Mouse (Mus musculus): ENCODE measurements around the gene Me3. TPM values are rescaled to one million over a fixed set of nuclear protein-coding genes. Genes with fewer than 3 reads are reported as not detected.

The Me3 gene
- polyA plus RNA-seq, 1 experiment from 2014 or later, result 0.16 TPM

GRCm38 (mm10) chr7:89884551-89884950 is 252.4 kb downstream of the Me3 start:
- no peak for DNase-seq (ENCODE audit: low spot score)

- DNase-seq (ENCODE audit: low spot score), result no peak
Observed at GRCm38 (mm10) chr7:89891412-89891811, 259.2 kb downstream of the Me3 start.

GRCm38 (mm10) chr7:89891856-89892255 is 259.7 kb downstream of the Me3 start:
- DNase-seq (ENCODE audit: low spot score), result no peak

GRCm38 (mm10) chr7:89903007-89903406 is 270.8 kb downstream of the Me3 start:
- DNase-seq (ENCODE audit: low spot score), result no peak

- no peak for DNase-seq (ENCODE audit: low spot score)
Observed at GRCm38 (mm10) chr7:89903442-89904343, 271.5 kb downstream of the Me3 start, which contains the start of gene Ccdc81. TSS of gene Ccdc81 (minus strand) at chr7:89903629.

Other genes with a start within 250 kb of the Me3 start
- 22.0 and 22.5 TPM in 2 replicates for gene Tmem135, start 228.2 kb upstream of the Me3 start, polyA plus RNA-seq (2015; fragmentation: Nextera tagmentation; extraction: Ambion mirVana)
- 1.5 TPM in 2 replicates for gene Fzd4, start 228.0 kb upstream of the Me3 start, polyA plus RNA-seq (2015; fragmentation: Nextera tagmentation; extraction: Ambion mirVana)
- gene Prss23, start 105.2 kb upstream of the Me3 start, polyA plus RNA-seq (2015; fragmentation: Nextera tagmentation; extraction: Ambion mirVana), result 6.4 and 7.2 TPM in 2 replicates

Data from thymus, postnatal 0 days (tissue).